Mouse (Mus musculus) neural tube, embryonic 14.5 days (tissue): ENCODE results near the gene Trf. TPM values are rescaled to one million over a fixed set of nuclear protein-coding genes. Genes with fewer than 3 reads are reported as not detected.
"Not testable (repeated sequence)": the region's sequence is repeated elsewhere in the genome, so short reads cannot be mapped to it uniquely, and the experiment has no call there.

Source experiments
- ATAC-seq: fragments of 200-750 bp; cut with Nextera tagmentation; 2 replicates; pipeline ENCODE4 v1.8.0; 2017; ENCODE audit warnings: low read depth, mild to moderate bottlenecking, moderate TSS enrichment, moderate library complexity
- H3K27ac ChIP-seq: fragments of 300-500 bp; sonication (generic); 2 replicates; pipeline ENCODE4 v1.5.1; 2014; ENCODE audit warnings: low read depth, mild to moderate bottlenecking, control low read depth, low read length, moderate library complexity, mixed read lengths
- H3K27me3 ChIP-seq: fragments of 300-500 bp; sonication (generic); 2 replicates; pipeline ENCODE4 v1.6.1; 2014; ENCODE audit warnings: low read length; ENCODE audit not compliant: control insufficient read depth, insufficient read depth
- H3K36me3 ChIP-seq: fragments of 300-500 bp; sonication (generic); 2 replicates; pipeline ENCODE4 v1.6.1; 2014; ENCODE audit warnings: low read length, mixed read lengths; ENCODE audit not compliant: control insufficient read depth, insufficient read depth
- H3K4me1 ChIP-seq: fragments of 300-500 bp; sonication (generic); 2 replicates; pipeline ENCODE4 v1.6.1; 2014; ENCODE audit warnings: low read length; ENCODE audit not compliant: control insufficient read depth, insufficient read depth
- H3K4me2 ChIP-seq: fragments of 300-500 bp; sonication (generic); 2 replicates; pipeline ENCODE4 v1.6.1; 2014; ENCODE audit warnings: mild to moderate bottlenecking, low read depth, low read length, control low read depth
- H3K4me3 ChIP-seq: fragments of 300-500 bp; sonication (generic); 2 replicates; pipeline ENCODE4 v1.5.1; 2014; ENCODE audit warnings: low read depth, low read length, control low read depth, mixed read lengths
- H3K9ac ChIP-seq: fragments of 300-500 bp; sonication (generic); replicated peaks from 2 replicates; pipeline ENCODE4 v1.6.1; 2014; ENCODE audit warnings: low read depth, mild to moderate bottlenecking, control low read depth, low read length, mixed read lengths
- H3K9me3 ChIP-seq: fragments of 300-500 bp; sonication (generic); 2 replicates; pipeline ENCODE4 v1.6.1; 2016; ENCODE audit warnings: low read length; ENCODE audit not compliant: control insufficient read depth
- WGBS: fragments of 180-500 bp; shearing (Covaris S2); extraction: QIAGEN DNeasy Blood & Tissue Kit; methylation state at CpG from one replicate; pipeline ENCODE4 v1.1.7; 2014; 5-methylcytosine and 5-hydroxymethylcytosine counted together
- polyA plus RNA-seq: library from polyadenylated mRNA; unstranded; fragments of >200 nt; fragmentation: Nextera tagmentation; extraction: Ambion mirVana; gene quantifications from 2 replicates; pipeline ENCODE4 v1.2.1, GENCODE M21; 2014

Trf gene
- polyA plus RNA-seq, 1 experiment from 2014 or later: 28.0 TPM

GRCm38 (mm10) chr9:103180303-103180702 lies 49.9 kb downstream of the Trf start:
- Histone ChIP-seq H3K36me3 (peaks cover 20% of the 10 kb centered on the region; the same call in 1 of the 2 replicates), H3K27ac (no peak overlapping the region; the same call in 1 of the 2 replicates), H3K9me3 (no peaks in the 10 kb centered on the region), H3K4me1 (peaks cover 12% of the 10 kb centered on the region; the same call in 1 of the 2 replicates), H3K4me2 (no peak overlapping the region; the same call in 1 of the 2 replicates), H3K9ac (0 out of 2 replicates have a peak overlapping the region, but pooled peaks have one; percentile 11), H3K4me3 (no peak overlapping the region), H3K27me3 (no peaks in the 10 kb centered on the region)
- 67% methylated on average over 3 of the region's 3 CpGs for WGBS
- ATAC-seq: no peak

- Histone ChIP-seq H3K9ac (no peak overlapping the region), H3K4me2 (no peak overlapping the region), H3K9me3 (no peaks in the 10 kb centered on the region), H3K27me3 (no peaks in the 10 kb centered on the region), H3K27ac (no peak overlapping the region), H3K36me3 (peaks cover 20% of the 10 kb centered on the region; the same call in 1 of the 2 replicates), H3K4me1 (peaks cover 8% of the 10 kb centered on the region; the same call in 1 of the 2 replicates), H3K4me3 (no peak overlapping the region)
- ATAC-seq: no peak
- WGBS: 96% methylated on average over 7 of the region's 7 CpGs
Observed at GRCm38 (mm10) chr9:103175692-103176091, 54.6 kb downstream of the Trf start.

GRCm38 (mm10) chr9:103174771-103175519 lies 55.3 kb downstream of the Trf start:
- Histone ChIP-seq H3K9ac (no peak overlapping the region), H3K9me3 (no peaks in the 10 kb centered on the region), H3K36me3 (peaks cover 20% of the 10 kb centered on the region; the same call in 1 of the 2 replicates), H3K4me1 (0 out of 2 replicates have a peak, but pooled peaks cover under 1% of the 10 kb centered on the region), H3K4me2 (no peak overlapping the region), H3K4me3 (no peak overlapping the region), H3K27ac (no peak overlapping the region), H3K27me3 (no peaks in the 10 kb centered on the region)
- WGBS: 59% methylated on average over 6 of the region's 6 CpGs
- no peak for ATAC-seq

GRCm38 (mm10) chr9:103168771-103169170 lies 61.5 kb downstream of the Trf start:
- Histone ChIP-seq H3K27ac (no peak overlapping the region), H3K9me3 (no peaks in the 10 kb centered on the region), H3K36me3 (peaks cover 18% of the 10 kb centered on the region), H3K9ac (no peak overlapping the region), H3K4me1 (no peaks in the 10 kb centered on the region), H3K4me2 (no peak overlapping the region), H3K4me3 (no peak overlapping the region), H3K27me3 (no peaks in the 10 kb centered on the region)
- no peak for ATAC-seq
- 60% methylated on average over 7 of the region's 7 CpGs for WGBS

- Histone ChIP-seq H3K4me2 (no peak overlapping the region), H3K4me1 (no peaks in the 10 kb centered on the region), H3K4me3 (no peak overlapping the region), H3K9me3 (no peaks in the 10 kb centered on the region), H3K36me3 (peaks cover 19% of the 10 kb centered on the region), H3K27me3 (no peaks in the 10 kb centered on the region), H3K27ac (no peak overlapping the region), H3K9ac (no peak overlapping the region)
- peak; percentile 76; the same call in 1 of the 2 replicates for ATAC-seq
- 61% methylated on average over 6 of the region's 6 CpGs for WGBS
Observed at GRCm38 (mm10) chr9:103168046-103168445, 62.2 kb downstream of the Trf start.

- Histone ChIP-seq H3K9ac (no peak overlapping the region), H3K4me3 (no peak overlapping the region), H3K27ac (no peak overlapping the region), H3K9me3 (no peaks in the 10 kb centered on the region), H3K4me1 (no peaks in the 10 kb centered on the region), H3K36me3 (peaks cover 30% of the 10 kb centered on the region), H3K4me2 (no peak overlapping the region), H3K27me3 (no peaks in the 10 kb centered on the region)
- ATAC-seq: no peak
- WGBS: 71% methylated on average over 15 of the region's 15 CpGs
Observed at GRCm38 (mm10) chr9:103163806-103164205, 66.4 kb downstream of the Trf start.

GRCm38 (mm10) chr9:103155158-103155557 lies 75.1 kb downstream of the Trf start:
- H3K36me3 ChIP-seq, H3K27me3 ChIP-seq, H3K27ac ChIP-seq, H3K4me1 ChIP-seq, ATAC-seq, H3K4me3 ChIP-seq, H3K9me3 ChIP-seq, H3K4me2 ChIP-seq, H3K9ac ChIP-seq: not testable (repeated sequence)
- WGBS: 87% methylated on average over 7 of the region's 7 CpGs

GRCm38 (mm10) chr9:103154568-103154967 lies 75.7 kb downstream of the Trf start:
- Histone ChIP-seq H3K9ac (no peak overlapping the region), H3K9me3 (no peaks in the 10 kb centered on the region), H3K36me3 (0 out of 2 replicates have a peak, but pooled peaks cover 4% of the 10 kb centered on the region), H3K27ac (no peak overlapping the region), H3K4me2 (no peak overlapping the region), H3K4me1 (peaks cover 5% of the 10 kb centered on the region; the same call in 1 of the 2 replicates), H3K27me3 (no peaks in the 10 kb centered on the region), H3K4me3 (no peak overlapping the region)
- no peak for ATAC-seq
- WGBS: 96% methylated on average over 2 of the region's 2 CpGs
